Mouse (Mus musculus) hindbrain, embryonic 11.5 days (tissue): ENCODE measurements at regions not wholly inside any gene's neighbourhood (a gene's known extent, or its start where the extent isn't known, plus 50 kb on each side); places are given as distances from the start of the nearest gene placed in this dataset.

ENCODE experiments used
- ATAC-seq: fragments of 200-750 bp; cut with Nextera tagmentation; 2 replicates; pipeline ENCODE4 v1.8.0; 2017; ENCODE audit warnings: mild to moderate bottlenecking, moderate TSS enrichment, moderate library complexity; ENCODE audit not compliant: low FRiP score
- DNase-seq: peaks from one replicate; pipeline ENCODE4 v3.0.0-alpha.2; 2015; ENCODE audit warnings: low spot score
- H3K27ac ChIP-seq: fragments of 300-500 bp; sonication (generic); 2 replicates; pipeline ENCODE4 v1.5.1; 2014; ENCODE audit warnings: mild to moderate bottlenecking, low read depth, low read length
- H3K27me3 ChIP-seq: fragments of 300-500 bp; sonication (generic); 2 replicates; pipeline ENCODE4 v1.6.1; 2014; ENCODE audit warnings: mild to moderate bottlenecking, low read length, moderate library complexity, mixed read lengths; ENCODE audit not compliant: control insufficient read depth, insufficient read depth
- H3K36me3 ChIP-seq: fragments of 300-500 bp; sonication (generic); 2 replicates; pipeline ENCODE4 v1.6.1; 2014; ENCODE audit warnings: mild to moderate bottlenecking, low read length, moderate library complexity, mixed read lengths; ENCODE audit not compliant: control insufficient read depth, insufficient read depth
- H3K4me1 ChIP-seq: fragments of 300-500 bp; sonication (generic); replicated peaks from 2 replicates; pipeline ENCODE4 v1.6.1; 2014; ENCODE audit warnings: low read length, mixed read lengths; ENCODE audit not compliant: control insufficient read depth, insufficient read depth
- H3K4me2 ChIP-seq: fragments of 300-500 bp; sonication (generic); replicated peaks from 2 replicates; pipeline ENCODE4 v1.6.1; 2014; ENCODE audit warnings: mild to moderate bottlenecking, low read depth, low read length
- H3K4me3 ChIP-seq: fragments of 300-500 bp; sonication (generic); 2 replicates; pipeline ENCODE4 v1.5.1; 2014; ENCODE audit warnings: low read depth, low read length
- H3K9ac ChIP-seq: fragments of 300-500 bp; sonication (generic); 2 replicates; pipeline ENCODE4 v1.6.1; 2014; ENCODE audit warnings: low read depth, low read length
- H3K9me3 ChIP-seq: fragments of 300-500 bp; sonication (generic); 2 replicates; pipeline ENCODE4 v1.6.1; 2016; ENCODE audit warnings: low read length; ENCODE audit not compliant: control insufficient read depth
- WGBS: fragments of 180-500 bp; shearing (Covaris S2); extraction: QIAGEN DNeasy Blood & Tissue Kit; methylation state at CpG from one replicate; pipeline ENCODE4 v1.1.7; 2014; 5-methylcytosine and 5-hydroxymethylcytosine counted together

GRCm38 (mm10) chr6:141197501-141197900 is 51.6 kb upstream of the Pde3a start:
- H3K9me3 ChIP-seq, result no peaks in the 10 kb centered on the region
- H3K27ac ChIP-seq, result no peak overlapping the region
- no peaks in the 10 kb centered on the region for H3K4me1 ChIP-seq
- WGBS, result 83% methylated on average over 4 of the region's 4 CpGs
- H3K9ac ChIP-seq, result no peak overlapping the region
- H3K36me3 ChIP-seq, result no peaks in the 10 kb centered on the region
- no peak for ATAC-seq
- no peak overlapping the region for H3K4me3 ChIP-seq
- H3K4me2 ChIP-seq, result no peak overlapping the region
- DNase-seq, result no peak
- H3K27me3 ChIP-seq, result no peaks in the 10 kb centered on the region
